Mouse (Mus musculus) heart, adult 2 months (tissue): ENCODE results near the gene Zfp428. TPM values are rescaled to one million over a fixed set of nuclear protein-coding genes. Genes with fewer than 3 reads are reported as not detected.

Source experiments
- DNase-seq, 2 experiments: peaks; one replicate each; pipeline ENCODE4 v3.0.0; 2021
- H3K27ac ChIP-seq: fragments of 200-600 bp; 2 replicates; pipeline ENCODE4 v1.8.1; 2022
- H3K27me3 ChIP-seq: fragments of 200-500 bp; 2 replicates; pipeline ENCODE4 v1.6.1; 2012; ENCODE audit warnings: mild to moderate bottlenecking, low read length, inconsistent platforms, mixed read lengths; ENCODE audit not compliant: control insufficient read depth, insufficient read depth
- H3K36me3 ChIP-seq: fragments of 200-500 bp; 2 replicates; pipeline ENCODE4 v1.6.1; 2012; ENCODE audit warnings: low read length, inconsistent platforms; ENCODE audit not compliant: control insufficient read depth, insufficient read depth
- H3K4me1 ChIP-seq: fragments of 200-500 bp; 2 replicates; pipeline ENCODE4 v1.6.1; 2011; ENCODE audit warnings: low read length; ENCODE audit not compliant: control insufficient read depth, insufficient read depth
- H3K4me3 ChIP-seq: fragments of 200-600 bp; 2 replicates; pipeline ENCODE4 v1.8.1; 2022
- H3K79me2 ChIP-seq: fragments of 200-500 bp; replicated peaks from 2 replicates; pipeline ENCODE4 v1.6.1; 2012; ENCODE audit warnings: mild to moderate bottlenecking, inconsistent platforms, low read length, moderate library complexity, mixed read lengths; ENCODE audit not compliant: control insufficient read depth, insufficient read depth
- H3K9ac ChIP-seq: fragments of 200-500 bp; 2 replicates; pipeline ENCODE4 v1.6.1; 2012; ENCODE audit warnings: low read depth, mild to moderate bottlenecking, control low read depth, inconsistent platforms, low read length, mixed read lengths
- CTCF ChIP-seq: fragments of 200-600 bp; IDR thresholded peaks from 2 replicates; pipeline ENCODE4 v1.8.1; 2022; ENCODE audit warnings: antibody characterized with exemption, mild to moderate bottlenecking, moderate library complexity
- EP300 ChIP-seq: fragments of 200-500 bp; IDR thresholded peaks from 2 replicates; pipeline ENCODE4 v1.6.1; 2011; ENCODE audit warnings: low read depth, low read length, control low read depth; ENCODE audit not compliant: insufficient read depth
- POLR2A ChIP-seq: fragments of 200-500 bp; IDR thresholded peaks from 2 replicates; pipeline ENCODE4 v1.6.1; 2011; ENCODE audit warnings: mild to moderate bottlenecking, low read depth, low read length, control low read depth; ENCODE audit not compliant: insufficient read depth
- WGBS: fragments of 180-500 bp; shearing (Covaris S2); methylation state at CpG from one replicate; pipeline ENCODE4 v1.1.7; 2018; 5-methylcytosine and 5-hydroxymethylcytosine counted together
- intact Hi-C: fragments of 180-260 bp; cut with DNase I; formaldehyde crosslinking; loops from one replicate; pipeline ENCODE4 v1.15.1; 2025
- polyA plus RNA-seq: library from polyadenylated mRNA; depleted of rRNA; stranded (reverse); fragments of >200 nt; gene quantifications from 2 replicates; pipeline ENCODE4 v1.2.3, GENCODE M21; 2012
- total RNA-seq, 2 experiments: library from RNA; stranded (reverse); gene quantifications; 2 replicates each; pipeline ENCODE4 v1.2.3; 2021

The Zfp428 gene
- total and polyA plus RNA-seq, 3 experiments = 14.5 to 28.7 (median 14.9) TPM

- Histone ChIP-seq H3K9ac (peak within 1 kb of the TSS; percentile 39; the same call in 1 of the 2 replicates), H3K27me3 (no peaks in the 10 kb centered on the region), H3K4me1 (peaks cover 11% of the 10 kb centered on the region), H3K4me3 (peak within 1 kb of the TSS; percentile 40), H3K27ac (peak within 1 kb of the TSS; percentile 61), H3K79me2 (no peaks in the 10 kb centered on the region), H3K36me3 (no peaks in the 10 kb centered on the region)
- TF ChIP-seq EP300 = no peak
- 0 out of 2 replicates have a peak, but pooled peaks have one; percentile 18 for TF ChIP-seq POLR2A
- intact Hi-C loops = no loop called here
- 2% methylated on average over 27 of the region's 27 CpGs for WGBS
- DNase-seq = peak; percentile 57 to 61
Observed at GRCm38 (mm10) chr7:24462388-24463319, 44.2 kb upstream of the Zfp428 start, which contains the start of gene Plaur. Gene Plaur (plus strand): TSS chr7:24462484.

GRCm38 (mm10) chr7:24466835-24467234 is 40.0 kb upstream of the Zfp428 start:
- H3K36me3 ChIP-seq = no peaks in the 10 kb centered on the region
- peaks cover under 1% of the 10 kb centered on the region for H3K4me1 ChIP-seq
- no peaks in the 10 kb centered on the region for H3K79me2 ChIP-seq
- TF ChIP-seq CTCF = no peak
- no peak for TF ChIP-seq POLR2A
- no peak for TF ChIP-seq EP300
- 83% methylated on average over 6 of the region's 6 CpGs for WGBS
- no peaks in the 10 kb centered on the region for H3K27me3 ChIP-seq
- intact Hi-C loops = no loop called here
- no peak overlapping the region for H3K27ac ChIP-seq
- H3K4me3 ChIP-seq = no peak overlapping the region
- H3K9ac ChIP-seq = no peak overlapping the region
- DNase-seq = no peak

GRCm38 (mm10) chr7:24467886-24468285 is 38.9 kb upstream of the Zfp428 start:
- Histone ChIP-seq H3K36me3 (no peaks in the 10 kb centered on the region), H3K27ac (no peak overlapping the region), H3K4me1 (no peaks in the 10 kb centered on the region), H3K4me3 (no peak overlapping the region), H3K79me2 (no peaks in the 10 kb centered on the region), H3K27me3 (no peaks in the 10 kb centered on the region), H3K9ac (no peak overlapping the region)
- no peak for TF ChIP-seq EP300
- TF ChIP-seq POLR2A = no peak
- no peak for TF ChIP-seq CTCF
- intact Hi-C loops = no loop called here
- 84% methylated on average over 5 of the region's 5 CpGs for WGBS
- no peak for DNase-seq

- 84% methylated on average over 3 of the region's 3 CpGs for WGBS
- H3K4me3 ChIP-seq = no peak overlapping the region
- no peaks in the 10 kb centered on the region for H3K79me2 ChIP-seq
- H3K36me3 ChIP-seq = no peaks in the 10 kb centered on the region
- TF ChIP-seq CTCF (peak; percentile 71), POLR2A (no peak)
- no peak for DNase-seq
- no peaks in the 10 kb centered on the region for H3K4me1 ChIP-seq
- H3K9ac ChIP-seq = no peak overlapping the region
- no peaks in the 10 kb centered on the region for H3K27me3 ChIP-seq
- no peak overlapping the region for H3K27ac ChIP-seq
- intact Hi-C loops = no loop called here
Observed at GRCm38 (mm10) chr7:24469126-24469525, 37.7 kb upstream of the Zfp428 start.

GRCm38 (mm10) chr7:24470356-24470755 is 36.5 kb upstream of the Zfp428 start:
- Histone ChIP-seq H3K36me3 (no peaks in the 10 kb centered on the region), H3K27me3 (no peaks in the 10 kb centered on the region), H3K27ac (no peak overlapping the region), H3K79me2 (no peaks in the 10 kb centered on the region), H3K9ac (no peak overlapping the region), H3K4me1 (no peaks in the 10 kb centered on the region), H3K4me3 (no peak overlapping the region)
- DNase-seq = peak in 1 of 2 experiments; percentile 41
- intact Hi-C loops = loop anchor here (5.0 kb wide), 2 partner anchors 37 to 57 kb away; partner anchors contain the start of gene Zfp428
- no peak for TF ChIP-seq CTCF
- TF ChIP-seq POLR2A = no peak
- 85% methylated on average over 7 of the region's 7 CpGs for WGBS

- Histone ChIP-seq H3K4me1 (no peaks in the 10 kb centered on the region), H3K79me2 (no peaks in the 10 kb centered on the region), H3K27me3 (no peaks in the 10 kb centered on the region), H3K36me3 (no peaks in the 10 kb centered on the region), H3K4me3 (no peak overlapping the region), H3K9ac (no peak overlapping the region), H3K27ac (no peak overlapping the region)
- DNase-seq = no peak
- intact Hi-C loops = loop anchor here (5.0 kb wide), 2 partner anchors 35 to 55 kb away; partner anchors contain the start of gene Zfp428
- 84% methylated on average over 6 of the region's 6 CpGs for whole genome bisulfite sequencing
- TF ChIP-seq EP300 (no peak), POLR2A (no peak), CTCF (no peak)
Observed at GRCm38 (mm10) chr7:24472442-24472841, 34.4 kb upstream of the Zfp428 start.
